Mouse (Mus musculus): ENCODE results near the gene Pced1b. TPM values are rescaled to one million over a fixed set of nuclear protein-coding genes. Genes with fewer than 3 reads are reported as not detected.

Gene Pced1b
- total RNA-seq, 2 experiments from 2014 or later, result 5.5 to 7.7 TPM

DNA sequence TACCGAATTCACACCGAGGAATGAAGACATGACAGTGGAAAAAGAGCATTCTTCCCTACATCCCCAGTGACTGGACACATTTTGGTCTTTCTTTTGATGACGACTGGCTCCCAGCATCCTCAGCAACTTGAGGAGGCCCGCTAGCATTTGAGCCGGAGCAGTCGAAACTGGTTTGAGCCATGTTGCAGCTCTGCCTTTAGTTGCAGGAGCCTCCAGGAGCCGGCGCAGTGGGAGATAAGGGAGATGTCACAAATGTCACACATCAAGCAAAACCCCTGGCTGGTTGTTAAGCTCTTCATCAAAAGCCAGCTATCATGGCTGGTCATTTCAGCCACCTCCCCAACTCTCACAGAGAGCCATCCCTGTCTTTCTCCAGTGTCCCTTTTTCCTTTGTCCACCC, 157.6 kb downstream of the Pced1b start:
- no peak for DNase-seq

DNA sequence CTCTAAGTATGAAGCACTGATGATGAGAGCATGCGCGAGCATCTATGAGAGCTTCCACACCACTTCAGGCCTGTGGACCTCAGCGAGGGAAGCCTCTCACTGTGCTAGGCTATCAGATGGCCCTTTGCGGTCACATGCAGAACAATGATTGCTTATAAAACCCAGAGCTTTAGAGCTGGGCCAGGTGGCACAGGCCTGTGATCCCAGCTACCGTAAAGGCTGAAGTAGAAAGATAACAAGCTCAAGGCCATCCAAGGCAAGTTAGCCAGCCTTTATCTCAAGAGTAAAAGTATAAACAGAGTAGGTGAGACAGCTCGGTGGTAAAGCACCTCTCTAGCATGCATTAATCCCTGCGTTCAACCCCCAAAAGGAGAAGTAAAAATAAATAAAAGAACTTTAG, 158.1 kb downstream of the Pced1b start:
- DNase-seq, result no peak

DNA sequence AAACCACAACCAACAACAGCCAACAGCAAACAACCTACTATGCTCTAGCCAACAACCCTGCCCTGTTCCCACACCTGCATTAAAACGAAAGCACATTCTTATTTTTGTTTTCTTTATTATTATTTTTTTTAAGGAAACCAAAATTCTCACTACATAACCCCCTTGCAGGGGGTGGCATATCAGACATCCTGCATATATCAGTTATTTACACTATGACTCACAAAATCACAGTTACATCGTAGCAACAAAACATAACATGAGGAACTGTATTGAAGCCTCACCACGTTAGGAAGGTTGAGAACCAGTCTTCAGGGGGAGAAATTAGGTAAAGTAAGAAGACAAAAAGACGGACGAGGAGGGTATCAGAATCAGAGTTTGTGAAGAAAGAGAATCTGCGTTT, 159.2 kb downstream of the Pced1b start:
- no peak for DNase-seq

DNA sequence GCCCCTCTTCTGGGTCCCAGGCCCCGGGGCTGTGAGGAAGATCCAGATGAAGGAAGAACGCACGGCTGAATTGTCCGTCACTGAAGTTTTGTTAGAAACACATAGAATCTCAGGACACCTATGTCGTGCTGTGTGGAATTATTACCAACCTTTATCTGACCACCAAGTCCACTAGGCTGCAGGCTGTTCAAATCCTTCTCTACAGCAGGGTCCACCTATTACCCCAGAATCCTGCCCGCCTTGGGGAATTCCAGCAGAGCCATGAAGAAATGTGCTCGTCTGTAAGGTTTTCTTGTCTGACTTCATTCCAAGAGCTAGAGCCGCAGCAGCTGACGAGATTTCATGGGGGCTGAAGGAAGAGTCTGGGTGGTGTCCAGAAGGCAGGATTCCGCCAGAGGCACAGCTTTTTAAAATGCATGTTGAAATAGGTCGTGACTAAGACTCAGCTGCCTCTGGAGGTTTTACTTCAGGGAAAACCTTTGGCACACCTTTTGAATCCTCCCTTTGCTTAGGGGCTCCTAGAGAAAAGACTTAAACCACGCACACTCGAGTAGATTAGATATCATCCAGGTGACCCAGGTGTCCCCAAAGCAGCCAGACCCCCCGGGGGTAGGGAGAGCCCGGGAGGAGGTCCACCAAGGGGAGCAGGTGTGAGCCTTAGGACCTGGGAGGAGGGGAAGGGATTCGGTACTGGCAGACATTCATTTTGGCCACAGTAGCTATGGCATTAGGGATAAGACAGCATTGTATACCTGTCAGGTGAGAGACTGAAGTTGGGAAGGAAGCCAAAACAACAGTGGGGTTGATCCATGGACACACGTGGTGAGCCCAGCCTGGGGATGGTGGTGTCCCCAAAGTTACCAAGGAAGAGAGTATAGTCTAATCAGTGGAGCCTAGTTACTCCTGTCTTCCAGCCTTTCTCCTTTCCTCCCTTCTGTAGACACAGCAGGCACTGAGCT, 160.9 kb downstream of the Pced1b start:
- no peak for DNase-seq

DNA sequence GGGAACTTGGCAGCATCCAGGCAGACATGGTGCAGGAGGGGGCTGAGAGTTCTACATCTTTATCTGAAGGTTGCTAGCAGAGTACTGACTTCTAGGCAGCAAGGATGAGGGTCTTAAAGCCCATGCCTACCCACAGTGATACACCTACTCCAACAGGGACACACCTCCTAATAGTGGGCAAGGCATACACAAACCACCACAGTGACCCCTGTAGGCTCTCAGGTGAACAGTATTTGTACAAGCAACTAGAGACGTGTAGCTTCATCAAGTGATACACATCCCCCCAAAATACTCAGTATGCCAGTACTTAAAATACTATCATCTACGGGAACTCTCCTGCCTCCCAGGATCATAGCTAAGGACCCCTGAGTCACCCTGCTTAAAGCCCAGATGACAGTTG, 164.2 kb downstream of the Pced1b start:
- no peak for DNase-seq

DNA sequence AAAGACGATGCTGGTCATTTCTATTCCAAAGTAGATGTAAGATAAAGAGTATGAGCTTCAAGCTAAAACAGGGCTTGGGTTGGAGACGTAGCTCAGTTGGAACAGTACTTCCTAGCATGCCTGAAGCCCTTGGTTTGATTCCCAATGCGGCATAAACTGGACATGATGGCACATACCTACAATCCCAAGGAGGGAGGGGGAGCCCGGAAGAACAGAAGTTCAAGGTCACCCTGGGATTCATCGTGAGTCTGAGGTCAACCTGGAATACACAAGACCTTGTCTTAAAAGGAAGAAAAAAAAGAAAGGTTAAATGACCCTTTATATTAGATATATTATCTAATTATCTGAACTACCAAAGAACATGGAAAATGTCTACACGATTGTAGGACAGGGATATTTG, 164.8 kb downstream of the Pced1b start:
- DNase-seq, result no peak

DNA sequence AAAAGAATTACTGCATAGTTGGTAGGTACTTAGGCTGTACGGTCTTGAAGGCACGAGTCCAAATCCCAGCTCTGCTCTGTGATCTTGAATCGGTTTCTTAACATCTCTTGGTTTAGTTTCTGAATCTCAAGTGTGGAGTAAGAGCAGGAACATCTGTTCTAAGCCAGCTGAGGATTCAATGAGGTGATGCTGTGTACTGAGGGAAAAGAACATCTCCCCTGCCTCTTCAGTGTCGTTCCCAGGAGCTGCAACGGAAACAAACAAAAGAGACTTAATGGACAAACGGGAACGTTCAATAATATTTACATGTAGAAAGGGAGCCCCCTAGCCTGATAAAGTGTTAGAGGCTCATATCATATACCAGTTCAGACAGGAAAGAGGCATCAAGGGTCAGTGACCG, 165.4 kb downstream of the Pced1b start:
- no peak for DNase-seq

DNA sequence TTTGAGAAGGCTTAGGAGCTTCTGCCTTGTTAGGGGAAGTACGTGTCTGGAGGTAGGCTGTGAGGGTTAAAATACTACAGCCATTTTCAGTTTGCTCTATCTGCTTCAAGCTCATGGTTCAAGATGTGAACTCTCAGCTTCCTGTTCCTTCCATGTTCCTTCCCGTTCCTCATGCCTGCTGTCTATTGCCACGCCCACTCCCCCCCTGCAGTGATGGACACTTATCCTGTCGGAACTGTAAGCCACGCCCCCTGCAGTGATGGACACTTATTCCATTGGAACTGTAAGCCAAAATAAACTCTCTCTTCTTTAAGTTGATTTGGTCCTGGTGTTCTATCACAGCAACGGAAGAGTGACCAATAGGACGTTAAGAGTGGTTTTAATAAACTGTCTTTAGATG, 166.0 kb downstream of the Pced1b start:
- no peak for DNase-seq

DNA sequence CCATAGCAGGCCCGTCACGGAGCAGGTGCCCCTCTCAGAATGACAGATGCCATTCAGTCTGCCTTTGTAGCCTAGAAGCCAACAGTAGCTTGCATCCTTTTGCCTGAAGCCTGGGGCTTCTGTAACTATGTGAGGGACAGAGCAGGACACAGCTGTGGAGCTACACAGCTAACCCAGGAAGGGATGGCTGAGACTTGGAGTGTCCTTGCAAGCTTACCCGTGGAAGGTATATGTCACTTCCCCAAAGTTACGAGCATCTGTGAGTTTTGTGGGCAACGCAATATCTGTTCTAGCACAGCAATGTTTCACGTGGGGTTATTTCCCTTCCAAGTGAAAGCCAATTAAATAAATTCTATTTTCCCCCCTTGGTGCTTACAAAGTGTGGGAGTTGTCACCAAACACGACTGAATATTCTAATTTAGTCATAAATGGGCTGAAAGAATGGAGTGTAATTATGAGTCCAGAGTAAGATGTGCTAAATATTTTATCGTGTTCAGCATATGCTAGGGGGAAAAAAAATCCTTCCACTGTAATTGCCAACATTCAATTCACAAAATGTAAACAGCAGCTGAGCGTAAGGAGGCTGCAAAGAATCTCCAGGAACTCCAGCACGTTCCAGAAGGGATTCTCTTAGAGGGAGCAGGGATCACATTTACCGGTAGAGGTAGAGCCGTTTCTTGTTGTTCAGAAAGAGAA, 168.0 kb downstream of the Pced1b start:
- peak; percentile 8 to 9 for DNase-seq

DNA sequence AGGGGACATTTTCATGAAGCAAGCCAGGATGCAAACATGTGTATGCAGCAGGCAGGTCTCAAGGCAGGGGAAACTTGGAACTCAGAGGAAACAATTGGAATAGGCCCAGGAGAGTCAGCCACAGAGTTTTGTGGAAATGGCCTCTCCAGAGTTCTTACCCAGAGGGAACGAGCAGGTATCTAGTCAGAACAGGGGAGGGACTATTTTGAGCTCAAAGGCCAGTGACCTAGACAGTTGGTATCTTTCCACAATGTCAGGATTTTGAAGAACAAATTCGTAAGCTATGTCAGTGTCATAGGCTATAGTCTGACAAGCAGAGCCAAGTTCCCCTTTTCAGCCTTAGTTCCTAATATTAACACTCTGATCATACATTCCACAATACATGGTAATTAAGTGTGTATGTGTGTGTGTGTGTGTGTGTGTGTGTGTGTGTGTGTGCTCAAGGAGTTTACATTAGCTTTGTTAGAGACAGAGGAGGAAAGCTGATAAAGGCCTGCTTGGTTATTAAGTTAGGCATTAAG, 168.6 kb downstream of the Pced1b start:
- no peak for DNase-seq

DNA sequence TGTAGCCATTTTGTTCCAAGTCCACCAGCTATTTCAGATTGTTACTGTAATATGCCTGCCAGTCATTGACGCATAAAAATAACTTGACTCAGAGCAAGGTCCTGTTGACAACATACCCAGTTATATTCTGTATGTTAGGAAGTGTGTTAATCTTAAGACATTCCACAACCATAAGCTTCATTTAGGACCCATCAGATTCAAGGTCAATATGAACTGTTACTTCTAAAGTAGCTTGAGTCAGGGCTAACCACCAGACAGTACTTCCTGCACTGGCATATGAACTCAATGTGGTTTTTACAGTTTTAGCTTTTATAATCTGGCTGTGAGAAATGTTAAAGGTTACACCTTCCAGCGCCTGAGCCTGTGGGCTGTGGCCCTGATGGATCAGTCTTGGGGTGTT, 173.4 kb downstream of the Pced1b start:
- no peak for DNase-seq

DNA sequence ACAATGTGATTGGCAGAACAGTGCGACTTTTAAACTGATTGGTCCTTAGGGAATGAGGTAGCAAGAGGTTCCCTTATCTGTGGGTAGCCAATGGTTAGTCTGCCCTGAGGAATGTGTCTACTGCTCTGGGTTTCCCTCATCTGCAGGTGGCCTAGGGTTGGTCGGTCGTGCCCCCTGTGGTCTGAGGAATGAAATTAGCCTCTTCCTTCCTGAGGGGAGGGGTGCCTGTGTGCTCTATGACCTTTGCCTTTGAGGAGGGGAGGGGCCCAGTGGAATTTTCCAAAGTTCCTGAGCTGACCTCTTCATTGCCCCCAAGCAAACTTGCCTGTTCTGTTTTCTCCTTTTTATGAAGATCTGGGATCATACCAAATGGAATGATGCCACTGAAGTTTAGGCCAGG, 174.6 kb downstream of the Pced1b start:
- no peak for DNase-seq

DNA sequence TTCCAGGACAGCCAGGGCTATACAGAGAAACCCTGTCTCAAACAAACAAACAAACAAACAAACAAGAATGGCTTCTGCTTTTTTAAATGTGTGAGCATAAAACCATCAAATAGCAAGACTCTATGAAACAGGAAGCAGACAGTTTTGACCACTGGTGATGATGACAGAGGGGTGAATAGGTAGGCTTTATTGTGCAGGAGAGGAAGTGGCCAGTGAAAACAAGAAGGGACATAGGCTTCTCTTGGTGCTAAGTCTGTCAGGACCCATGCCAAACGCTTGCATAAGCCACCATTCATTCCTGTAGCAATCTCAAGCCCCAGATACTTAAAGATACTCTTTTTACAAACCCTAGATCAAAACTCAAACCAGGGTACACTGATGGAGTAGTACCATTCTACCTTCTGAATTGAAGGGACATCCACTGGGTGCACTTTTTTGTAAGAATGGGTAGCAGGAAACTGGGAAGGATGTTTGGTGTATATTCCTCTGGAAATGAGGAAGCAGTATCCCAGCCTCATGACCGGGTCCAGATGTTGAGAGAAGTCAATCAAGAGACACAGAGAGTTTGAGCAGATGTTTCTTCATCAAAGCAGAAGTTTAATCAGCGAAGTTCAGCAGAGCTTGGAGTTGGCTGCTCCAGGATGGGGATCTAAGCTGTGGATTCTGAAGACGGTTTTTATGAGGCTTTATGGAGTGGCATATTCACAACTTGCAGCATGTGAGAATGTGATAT, 175.5 kb downstream of the Pced1b start:
- DNase-seq, result no peak

DNA sequence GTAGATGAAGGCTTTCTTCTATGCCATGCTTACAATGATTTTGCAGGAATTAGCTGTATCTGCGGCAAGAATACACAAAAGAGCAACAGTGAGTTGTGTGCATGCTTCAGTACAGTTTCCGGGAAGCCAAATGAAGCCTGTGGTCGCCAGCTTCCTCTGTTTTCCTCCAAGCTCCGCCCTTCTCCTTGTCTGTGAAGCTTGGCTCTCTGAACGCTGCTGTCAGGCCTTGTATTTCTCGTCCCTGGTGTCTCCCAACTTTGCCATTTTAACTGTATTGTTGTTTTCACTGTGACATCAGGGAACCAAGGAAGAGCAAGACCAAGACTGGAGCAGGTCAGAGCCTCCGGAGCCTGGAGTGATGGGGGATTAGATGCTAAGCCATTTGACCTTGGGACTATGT, 177.5 kb downstream of the Pced1b start:
- no peak for DNase-seq

DNA sequence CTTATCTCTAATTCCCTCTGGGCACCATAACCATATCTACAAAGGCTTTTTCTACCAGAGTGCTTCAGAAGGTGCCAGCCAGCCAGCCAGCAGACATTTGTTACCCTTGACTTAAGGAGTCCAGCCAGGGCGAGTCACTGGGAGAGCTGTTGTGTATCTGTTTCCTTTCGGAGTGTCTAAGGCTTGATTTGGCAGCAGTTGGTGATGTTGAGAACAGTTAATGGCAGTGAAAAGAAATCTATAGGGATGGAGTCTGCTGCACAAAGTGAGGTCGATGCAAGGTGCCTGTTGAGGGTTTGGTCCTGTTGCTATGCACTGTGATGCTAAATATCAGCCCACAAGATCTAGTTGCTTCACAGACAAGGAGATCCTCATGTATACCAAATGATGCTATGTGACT, 178.1 kb downstream of the Pced1b start:
- no peak for DNase-seq

DNA sequence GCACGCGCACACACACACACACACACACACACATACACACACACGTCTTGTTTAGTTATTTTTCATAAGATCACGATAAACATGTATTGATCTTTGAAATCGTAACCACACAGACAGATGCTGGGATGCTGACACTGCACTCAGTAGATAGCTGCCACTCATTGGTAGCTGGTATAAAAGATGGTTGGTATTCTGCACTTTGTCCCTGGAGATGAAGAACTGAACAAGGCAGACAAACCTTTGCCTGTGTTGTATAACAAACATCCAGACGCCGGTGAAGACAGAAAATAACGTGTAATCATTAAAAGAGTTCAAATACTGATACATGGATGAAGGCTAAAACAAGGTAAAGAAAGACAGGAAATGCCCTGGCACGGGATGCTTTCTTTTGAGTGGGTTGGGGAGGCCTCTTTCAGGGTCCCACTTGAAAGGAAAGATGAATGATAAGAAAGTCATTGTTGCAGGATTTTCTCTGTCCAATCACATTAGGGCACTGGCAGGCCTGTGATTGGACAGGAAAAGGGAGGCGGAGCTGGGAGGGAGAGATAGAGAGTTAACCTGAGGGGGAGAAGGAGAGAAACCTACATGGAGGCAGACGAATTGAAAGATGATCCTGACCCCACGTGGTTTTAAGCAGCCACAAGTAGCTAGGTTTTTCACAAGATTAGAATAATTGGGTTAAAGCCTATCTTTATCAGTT, 182.4 kb downstream of the Pced1b start:
- DNase-seq, result no peak

DNA sequence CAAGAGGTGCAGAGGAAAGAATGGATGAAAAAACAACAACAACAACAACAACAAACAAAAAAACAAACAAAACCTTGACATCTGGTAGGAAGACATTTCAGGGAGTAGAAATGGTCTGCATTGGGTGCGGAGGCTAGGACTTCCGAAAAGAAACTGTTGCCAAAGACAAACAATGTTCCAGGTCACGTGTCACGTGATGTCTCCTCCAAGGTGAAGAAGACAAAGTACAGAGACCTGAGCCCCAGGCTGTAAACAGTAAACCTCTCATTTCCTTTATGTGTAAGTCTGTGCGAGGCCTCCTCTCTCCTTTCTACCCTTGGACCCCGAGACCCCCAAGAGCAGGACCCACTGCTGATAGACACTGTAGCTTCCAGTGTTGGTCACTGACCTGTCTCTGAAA, 184.6 kb downstream of the Pced1b start:
- DNase-seq, result no peak

DNA sequence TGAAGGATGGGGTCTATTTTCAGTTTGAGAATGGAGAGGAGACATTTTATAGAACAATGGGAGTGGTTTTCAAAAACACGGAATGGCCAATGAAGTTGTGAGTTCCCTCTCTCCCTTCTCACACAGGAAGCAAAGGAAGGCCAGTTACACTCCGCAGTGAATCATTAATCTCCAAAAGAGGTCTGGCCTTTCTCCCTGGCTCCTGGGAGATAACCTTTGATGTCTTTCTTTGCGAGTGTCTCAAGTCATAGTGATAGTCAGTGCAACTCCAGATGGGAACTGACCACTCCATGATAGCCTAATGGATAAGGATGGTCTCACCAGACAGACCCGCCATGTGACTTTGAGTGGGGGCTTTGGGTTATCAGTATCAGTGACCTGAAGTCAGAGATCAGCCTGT, 185.3 kb downstream of the Pced1b start:
- DNase-seq, result no peak
